Mouse (Mus musculus) monocyte, adult 2 months (primary cell): Measurements from ENCODE around the gene Lgmn.

ENCODE experiments used
- DNase-seq, 2 experiments: peaks; one replicate each; pipeline ENCODE4 v3.0.0; 2022; ENCODE audit warnings: low spot score in 2 of 2, low read depth in 1 of 2

Gene Lgmn

DNA sequence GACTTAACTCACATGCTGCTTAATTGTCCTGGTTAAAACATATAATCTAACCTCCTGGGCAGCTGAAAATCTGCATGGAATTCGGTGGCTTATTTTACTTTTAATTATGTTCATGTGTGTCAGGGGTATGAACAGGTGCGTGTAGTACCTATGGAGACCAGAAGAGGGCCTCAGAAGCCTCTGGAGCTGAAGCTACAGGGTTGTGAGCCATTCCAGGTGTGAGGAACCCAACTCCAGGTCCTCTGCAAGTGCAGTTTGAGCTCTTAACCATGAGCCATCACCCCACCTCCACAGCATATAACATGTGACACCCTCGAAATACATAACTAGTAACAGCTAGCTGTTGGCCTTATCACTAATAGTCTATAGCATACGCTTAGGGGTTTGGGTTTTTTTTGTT, 47.6 kb downstream of the Lgmn start:
- DNase-seq = no peak

DNA sequence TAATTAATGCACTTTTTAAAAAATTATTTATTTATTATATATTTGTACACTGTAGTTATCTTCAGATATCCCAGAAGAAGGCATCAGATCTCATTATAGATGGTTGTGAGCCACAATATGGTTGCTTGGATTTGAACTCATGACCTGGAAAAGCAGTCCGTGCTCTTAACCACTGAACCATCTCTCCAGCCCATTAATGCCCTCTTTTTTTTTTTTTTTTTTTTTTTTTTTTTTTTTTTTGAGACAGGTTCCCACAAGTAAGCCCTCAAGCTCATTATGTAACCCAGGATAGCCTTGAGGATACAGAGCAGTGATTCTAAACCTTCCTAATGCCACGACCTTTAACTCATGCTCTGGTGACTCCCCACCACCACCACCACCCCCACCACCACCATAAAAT, 48.5 kb downstream of the Lgmn start:
- DNase-seq = no peak

DNA sequence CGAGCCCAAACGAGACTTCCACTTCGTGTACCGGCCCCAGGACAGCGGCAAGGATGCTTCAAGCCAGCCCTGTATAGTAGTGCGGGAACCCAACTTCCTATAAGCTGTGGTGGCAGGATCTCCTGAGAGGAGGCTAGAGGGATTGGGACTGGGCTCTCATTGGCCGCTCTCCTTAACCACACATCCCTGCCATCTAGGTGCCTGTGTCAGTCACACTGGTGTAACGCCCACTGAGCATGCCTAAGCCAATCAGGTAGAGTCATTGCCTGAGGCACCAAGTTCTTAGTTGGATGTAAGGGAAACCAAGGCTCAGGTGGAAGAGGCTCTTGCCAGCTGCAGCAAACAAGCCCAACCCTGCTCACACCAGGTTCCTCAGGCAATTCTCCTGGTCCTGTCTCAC, 49.6 kb downstream of the Lgmn start:
- DNase-seq = no peak

DNA sequence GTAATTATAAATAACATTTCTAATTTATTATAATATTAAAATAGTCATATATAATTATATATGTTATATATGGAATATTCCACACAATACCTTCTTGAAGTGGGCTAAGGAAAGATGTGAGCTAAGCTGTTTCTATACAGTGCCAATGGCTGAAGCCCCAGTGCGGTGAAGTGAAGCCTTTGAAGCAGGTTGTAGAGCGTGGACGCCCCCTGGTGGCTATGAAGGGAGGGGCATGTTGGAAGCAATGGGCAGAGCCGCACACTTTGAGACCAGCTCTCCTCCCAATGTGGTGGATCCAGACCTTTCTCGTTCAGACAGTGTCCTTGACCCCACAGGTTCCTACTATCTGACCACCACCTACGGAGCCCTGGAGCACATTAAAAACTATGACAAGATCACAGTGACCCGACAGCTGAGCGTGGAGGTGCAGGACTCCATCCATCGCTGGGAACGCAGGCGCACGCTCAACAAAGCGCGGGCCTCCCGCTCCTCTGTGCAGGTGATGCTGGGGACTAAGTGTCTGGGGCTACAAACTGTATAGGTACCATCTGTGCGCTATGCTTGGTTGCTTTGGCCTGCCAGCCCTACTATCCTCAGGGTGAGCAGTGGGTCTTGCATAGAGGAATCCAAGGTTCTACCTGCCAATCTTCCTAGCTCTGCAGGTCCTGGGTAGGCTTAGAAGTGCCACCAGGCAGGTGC, 52.2 kb downstream of the Lgmn start:
- peak; percentile 40 to 71 for DNase-seq

DNA sequence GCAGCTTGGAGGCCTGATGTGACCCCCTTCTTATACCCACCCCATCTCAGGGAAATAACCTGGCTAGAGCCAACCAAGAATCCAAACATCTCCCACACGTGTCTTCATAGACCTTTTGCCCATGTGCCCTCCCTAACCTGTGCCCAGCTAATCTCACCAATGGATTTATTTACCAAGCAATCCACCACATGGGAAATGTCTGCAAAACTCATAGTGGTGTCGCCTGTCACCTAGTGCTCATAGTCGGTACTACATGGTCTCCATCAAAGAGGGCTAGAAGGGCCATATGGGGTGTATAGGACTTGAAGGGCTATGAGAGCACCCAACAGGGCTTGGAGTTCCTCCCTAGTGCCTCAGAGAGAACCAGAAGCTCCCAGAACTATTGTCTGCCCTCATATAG, 54.8 kb downstream of the Lgmn start:
- no peak for DNase-seq

DNA sequence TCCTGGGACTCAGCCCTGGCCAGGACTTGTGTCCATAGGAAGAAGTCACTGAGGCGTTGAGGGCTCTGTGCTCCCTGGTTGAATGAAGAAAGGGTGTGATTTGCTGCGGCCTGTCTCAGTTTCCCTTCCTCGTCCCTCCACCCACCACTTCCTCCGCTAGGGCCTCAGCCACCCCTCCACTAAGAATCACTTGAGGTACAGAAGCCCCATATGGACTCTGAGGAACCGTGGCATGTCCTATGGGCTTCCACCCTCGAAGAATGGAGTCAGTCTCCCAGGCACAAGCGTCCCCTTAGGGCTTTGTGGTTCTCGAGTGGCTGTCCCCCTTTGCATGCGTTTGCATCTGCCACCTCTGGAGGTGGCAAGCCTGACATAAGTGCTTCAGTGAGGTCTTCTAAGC, 56.3 kb downstream of the Lgmn start:
- no peak for DNase-seq

DNA sequence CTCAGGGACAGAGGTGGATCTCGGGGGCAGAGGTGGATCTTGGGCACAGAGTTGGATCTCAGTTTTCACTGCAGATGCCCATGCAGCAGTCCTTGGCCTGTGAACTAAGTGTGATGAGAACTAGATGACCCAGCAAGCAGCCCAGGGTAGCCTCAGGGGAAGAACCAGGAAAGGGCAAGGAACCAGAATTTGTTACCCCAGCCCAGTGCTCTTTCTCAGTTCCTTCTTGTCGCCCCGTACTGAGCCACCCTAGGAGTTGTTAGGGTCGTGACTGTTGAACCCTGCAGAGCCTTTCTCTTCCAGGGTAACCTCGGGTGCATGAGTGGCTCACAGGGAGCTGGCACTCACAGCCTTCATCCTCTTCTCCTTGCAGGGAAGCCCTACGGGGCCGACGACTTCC, 57.4 kb downstream of the Lgmn start:
- DNase-seq = no peak

DNA sequence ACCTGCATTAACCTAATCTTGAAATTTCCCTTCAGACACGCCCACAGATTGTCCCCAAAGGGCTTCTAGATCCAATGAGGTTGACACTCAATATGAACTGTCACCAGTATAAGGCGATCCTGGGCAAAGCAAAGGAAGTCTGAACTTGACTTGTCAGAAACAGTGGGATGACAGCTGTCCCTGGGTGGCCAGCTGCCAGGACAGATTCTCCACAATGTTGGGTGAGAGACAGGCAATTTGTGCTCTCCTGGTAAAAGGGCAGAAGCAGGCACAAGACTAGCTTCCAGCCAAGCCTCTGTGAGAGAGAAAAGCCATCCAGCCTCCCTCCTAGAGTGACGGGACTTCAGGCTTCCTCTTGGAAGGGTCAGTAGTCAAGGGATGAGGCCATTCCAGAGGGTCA, 67.3 kb downstream of the Lgmn start:
- no peak for DNase-seq

DNA sequence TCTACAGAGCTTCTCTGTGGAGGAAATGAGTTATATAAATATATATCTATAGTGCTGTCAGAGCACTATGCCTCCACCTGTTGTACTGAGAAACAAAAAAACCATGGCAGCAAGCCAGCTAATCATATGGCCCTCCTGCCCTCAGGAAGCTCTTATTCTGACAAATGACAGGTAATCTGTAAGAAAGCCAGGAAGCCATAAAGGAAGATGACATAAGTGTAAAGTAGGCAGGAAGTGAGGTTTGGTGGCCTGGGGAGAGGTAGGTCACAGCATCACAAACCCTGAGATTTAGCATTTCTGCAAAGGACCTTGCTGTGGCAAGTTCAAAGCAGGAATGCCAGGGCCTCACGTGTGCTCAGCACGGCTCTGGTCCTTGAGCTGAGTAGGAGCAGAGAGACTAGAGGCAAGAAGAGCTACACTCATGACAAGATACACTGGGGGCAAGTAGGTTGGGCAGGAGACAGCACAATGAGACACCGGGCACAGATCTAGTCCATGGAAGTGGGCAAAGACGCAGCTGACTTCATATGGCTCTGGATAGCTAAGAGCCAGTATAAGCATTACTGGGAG, 68.6 kb downstream of the Lgmn start:
- no peak for DNase-seq

DNA sequence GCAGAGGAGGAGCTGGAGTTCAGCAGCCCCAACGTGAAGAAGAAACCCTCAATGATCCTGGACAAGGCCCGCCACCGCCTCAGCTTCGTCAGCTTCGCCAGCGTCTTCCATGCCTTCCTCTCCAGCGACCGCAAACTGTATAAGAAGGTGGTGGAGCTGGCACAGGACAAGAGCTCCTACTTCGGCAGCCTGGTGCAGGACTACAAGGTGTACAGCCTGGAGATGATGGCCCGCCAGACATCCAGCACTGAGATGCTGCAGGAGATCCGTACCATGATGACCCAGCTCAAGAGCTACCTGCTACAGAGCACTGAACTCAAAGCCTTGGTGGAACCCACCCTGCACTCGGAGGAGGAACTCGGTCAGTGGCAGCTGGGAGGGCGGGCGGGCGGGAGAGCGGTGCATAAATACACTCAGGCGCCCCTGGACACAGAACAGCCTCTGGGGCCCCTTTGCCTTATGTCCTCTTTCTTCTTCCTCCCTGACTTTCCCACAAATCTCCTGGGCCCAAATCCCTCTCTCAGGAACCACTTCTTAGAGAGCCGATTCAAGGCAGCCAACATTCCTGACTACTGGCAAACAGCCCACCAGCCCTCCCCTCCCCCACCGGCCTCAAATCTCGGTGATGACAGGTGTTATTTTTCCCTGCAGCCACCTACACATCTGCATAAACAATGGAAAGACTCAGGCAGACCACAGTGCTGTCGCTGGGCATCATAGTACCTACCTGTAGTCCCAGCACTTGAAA, 70.0 kb downstream of the Lgmn start:
- DNase-seq = no peak

DNA sequence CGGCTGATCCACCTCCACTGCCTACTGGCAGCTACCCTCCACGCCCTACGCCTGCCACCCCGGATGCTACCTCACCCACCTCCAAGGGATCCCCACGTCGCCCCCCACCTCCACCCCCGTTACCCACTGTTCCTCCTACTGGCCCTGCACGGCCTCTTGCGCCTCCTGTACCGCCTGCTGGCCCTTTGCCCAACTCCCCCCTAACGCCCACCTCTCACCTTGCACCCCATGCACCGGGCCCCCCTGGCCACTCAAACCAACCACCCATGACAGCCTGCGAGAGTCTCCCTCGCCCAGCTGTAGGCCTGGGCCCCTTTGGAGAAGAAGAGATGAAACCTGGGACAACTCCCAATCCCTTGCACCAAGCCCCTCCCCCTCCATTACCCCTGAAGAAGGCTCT, 71.1 kb downstream of the Lgmn start:
- no peak for DNase-seq

DNA sequence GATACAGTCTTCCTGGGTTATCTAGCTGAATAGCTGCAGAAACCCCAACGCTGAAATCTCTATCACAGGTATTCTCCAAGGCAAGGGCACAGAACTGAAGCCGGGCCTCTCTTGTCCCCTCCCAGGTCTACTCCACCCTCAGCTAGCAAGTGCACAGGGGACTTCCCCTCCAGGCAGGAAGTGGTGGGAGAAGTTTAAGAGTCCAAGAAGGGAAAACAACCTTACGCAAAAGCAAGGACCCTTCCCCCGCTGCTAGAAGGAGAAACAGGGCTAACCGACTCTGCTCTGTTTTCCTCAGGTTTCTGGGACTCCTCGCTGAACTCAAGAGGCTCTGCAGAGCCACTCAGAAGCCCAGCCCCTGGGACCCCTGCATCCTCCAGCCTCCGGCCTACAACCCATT, 71.5 kb downstream of the Lgmn start:
- peak in 1 of 2 experiments; percentile 42 for DNase-seq

DNA sequence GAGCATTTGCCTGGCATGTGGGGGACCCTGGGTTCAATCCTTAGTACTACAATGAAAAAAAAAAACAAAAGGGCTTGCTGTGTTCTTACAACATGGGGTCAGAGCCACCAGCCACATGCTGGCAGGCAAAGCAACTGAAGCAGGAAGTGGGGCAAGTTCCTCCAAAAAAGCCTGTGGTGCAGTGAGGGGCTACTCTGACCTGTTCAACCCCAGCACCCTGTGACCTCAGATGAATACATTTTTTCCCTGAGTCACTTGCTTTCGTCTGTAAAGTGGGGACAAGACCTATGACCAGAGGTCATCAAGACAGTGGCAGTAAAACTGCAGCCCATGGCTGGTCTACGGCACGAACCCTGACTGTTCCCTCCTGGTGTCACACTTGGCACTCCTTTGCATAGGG, 72.5 kb downstream of the Lgmn start:
- DNase-seq = no peak

DNA sequence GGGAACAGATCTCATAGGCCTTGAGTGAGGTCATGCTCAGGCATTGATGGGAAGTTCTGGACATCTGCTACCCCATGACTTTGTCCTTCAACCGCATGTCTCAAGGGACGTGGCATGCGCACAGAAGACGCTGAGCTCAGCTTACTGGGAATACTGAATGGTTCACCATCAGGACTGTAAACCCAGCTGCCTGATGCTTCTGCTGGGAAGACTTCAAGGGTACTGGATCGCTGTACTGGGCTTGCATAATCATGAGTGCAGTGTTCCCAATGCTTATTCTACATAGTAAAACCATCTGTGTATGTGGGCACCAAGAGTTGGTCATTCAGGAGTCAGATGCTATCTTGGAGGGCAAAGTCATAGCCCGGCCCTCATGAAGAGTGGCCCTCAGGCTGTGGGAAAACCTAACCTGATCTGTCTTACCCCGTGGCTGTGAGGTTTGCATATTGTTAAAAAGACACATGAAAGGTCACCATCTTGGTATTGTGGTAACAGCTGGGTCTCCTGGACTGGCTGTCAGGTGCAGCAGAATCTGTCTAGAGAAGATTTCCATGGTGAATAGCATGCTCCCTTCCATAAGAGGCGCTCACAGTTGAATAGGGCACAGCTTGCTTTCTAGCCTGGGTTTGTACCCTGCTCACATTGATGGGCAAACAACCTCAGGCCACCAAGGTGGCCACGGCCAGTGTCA, 73.3 kb downstream of the Lgmn start:
- DNase-seq = no peak

DNA sequence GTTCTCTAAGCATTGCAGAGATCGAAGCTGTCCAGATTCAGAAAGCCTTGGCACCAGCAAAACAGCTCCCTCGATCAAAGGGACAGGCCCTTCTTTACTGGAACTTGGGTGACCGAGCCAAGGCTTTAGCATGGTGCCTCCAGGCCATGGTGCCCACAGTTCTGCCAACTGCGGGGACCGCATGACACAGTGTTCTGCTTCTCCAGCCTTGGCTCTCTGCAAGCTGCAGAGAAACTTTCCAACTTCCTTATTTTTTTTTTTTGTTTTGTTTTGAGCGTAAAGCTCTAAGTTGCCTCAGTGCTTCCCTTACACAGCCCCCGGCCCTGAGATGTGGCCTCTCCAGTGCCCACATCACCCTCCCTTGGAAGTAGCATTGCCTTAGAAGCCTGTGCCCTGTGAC, 74.6 kb downstream of the Lgmn start:
- DNase-seq = peak; percentile 34 to 61

DNA sequence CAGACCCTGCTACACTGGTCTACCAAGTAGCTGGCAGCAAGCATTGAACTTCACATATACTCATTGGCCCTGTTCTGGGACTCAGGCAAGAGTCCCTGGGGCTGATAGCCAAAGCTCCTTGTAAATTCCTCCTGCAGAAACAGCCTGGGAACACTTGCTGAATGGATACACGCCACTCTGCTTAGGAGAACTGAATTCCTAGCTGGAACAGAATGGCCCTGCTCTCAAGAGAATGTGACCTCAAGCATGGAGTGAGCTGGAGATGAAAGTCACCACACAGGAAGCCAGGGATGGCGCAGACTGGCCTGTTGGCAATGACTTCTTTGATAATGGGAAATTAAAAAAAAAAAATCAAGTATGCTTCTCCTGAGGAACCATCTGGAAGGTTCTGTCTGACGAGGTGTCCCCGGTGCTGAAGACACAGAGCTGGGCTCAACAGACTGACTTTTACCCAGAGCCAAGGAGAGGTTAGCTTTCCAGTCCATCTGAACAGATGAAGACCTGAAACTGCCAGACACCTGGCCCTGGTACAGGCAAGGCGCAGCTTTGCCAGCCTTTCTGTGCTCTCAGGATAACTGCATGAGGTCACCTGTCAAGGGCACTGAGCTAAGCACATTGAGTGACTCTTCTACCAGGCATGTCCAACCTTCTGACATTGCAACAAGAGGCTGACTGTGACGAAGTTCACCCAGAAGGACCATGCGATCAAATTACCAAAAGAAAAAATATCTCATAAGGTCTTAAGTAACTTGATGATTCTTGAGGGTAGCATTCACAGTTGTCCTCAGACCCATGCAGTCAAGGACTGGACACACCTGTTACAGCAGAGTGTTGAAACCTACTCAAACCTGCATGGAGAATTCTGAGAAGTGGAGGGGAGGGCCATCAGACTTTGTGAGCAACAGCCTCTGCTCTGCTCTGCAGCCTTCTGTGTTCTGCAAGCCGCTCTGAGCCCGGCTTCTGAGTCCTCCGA, 78.1 kb downstream of the Lgmn start:
- no peak for DNase-seq

DNA sequence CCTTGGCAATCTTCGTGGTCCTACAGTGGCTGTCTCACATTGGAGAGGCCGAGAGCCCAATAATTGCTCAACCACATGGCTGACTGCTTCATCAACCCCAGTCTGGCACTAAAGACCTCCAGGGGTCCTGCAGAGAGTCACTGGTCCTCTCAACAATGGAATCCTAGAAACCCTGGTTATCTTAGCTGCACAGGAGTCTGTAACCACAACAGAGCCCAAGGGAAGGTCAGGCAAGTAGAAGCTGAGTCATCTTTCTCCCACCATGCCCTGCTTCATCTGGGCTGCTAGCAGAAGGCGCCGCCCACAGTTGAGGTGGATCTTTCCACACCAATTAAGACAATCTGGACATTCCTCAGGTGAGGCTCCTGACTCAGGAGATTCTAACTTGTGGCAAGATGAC, 80.2 kb downstream of the Lgmn start:
- no peak for DNase-seq

DNA sequence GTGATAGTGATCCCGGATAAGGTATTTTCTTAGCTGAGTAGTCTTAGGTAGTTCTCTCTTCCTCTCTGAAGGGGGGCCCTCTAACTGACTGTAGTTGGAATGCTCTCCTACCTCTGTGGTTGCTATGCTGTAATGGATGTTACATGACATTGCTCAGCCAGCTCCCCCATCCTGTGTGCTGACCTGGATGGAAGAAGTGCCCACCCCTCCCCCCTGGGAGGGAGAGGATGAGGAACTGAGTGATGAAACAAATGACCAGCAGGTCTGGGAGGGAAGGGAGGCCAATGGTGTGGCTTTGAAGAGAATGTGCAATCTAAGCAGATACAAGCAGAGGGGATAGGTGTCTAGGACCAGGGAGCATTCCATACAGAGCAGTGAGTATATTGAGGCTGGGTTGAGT, 82.8 kb downstream of the Lgmn start:
- no peak for DNase-seq

DNA sequence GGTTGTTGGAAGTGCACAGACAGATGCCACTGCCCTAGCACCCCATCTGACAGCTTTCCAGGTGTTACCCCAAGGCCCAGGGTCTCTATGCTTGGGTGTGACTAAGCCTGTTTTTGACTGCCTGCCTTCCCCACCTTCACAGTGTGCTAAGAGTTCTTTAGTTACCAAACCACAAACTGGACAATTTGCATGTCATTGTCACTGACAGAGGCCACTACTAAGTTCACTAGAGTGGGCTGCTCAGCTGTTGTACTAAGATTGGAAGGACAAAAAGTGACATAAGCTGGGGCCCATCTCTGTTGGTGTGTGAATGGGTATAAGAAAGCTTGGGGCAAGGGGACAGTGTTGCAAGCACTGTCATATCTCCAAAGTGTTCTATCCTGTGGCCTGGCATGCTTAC, 83.8 kb downstream of the Lgmn start:
- no peak for DNase-seq

DNA sequence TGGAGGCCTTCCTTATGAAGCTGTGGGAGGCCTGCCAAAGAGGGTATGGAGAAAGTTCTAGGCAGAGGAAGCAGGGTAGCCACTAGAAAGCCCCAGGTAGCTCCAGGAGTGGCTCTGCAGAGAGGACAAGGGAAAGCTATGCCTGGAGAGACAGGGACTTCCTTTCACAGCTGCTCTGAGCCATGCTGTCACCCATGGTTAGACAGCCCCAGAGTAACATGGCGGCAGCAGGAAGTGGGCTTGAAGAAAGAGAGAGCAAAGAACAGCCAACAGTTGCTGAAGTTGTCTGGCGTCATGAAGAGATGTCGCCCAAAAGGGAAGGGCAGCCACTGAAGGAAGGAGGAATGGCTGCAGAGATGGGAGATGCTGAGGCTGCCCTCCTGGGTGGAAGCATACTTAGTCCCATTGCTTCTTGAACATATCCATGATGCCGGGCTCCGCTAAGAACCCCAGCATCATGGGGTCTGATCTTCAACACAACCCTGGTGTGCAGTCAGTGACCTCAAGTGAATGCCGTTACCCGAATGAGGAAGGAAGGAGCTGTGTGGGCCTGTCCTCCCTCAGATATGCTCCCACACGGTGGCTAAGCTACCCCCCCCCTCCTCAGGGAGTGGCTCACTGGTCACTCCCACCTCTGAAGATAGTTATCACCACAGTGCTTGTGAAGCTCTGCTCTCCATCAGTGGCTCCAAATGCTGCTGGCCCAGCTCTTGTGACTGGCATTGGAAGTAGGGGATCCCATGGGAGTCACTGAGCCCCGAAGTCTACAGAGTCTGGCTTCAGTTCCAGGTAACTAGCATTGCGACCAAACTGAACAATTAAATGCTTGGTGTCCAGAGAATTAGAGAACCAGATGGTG, 85.3 kb downstream of the Lgmn start:
- peak; percentile 44 to 45 for DNase-seq
